In genomic region chr6:73233202-73233726, GRCm38 (mm10) we compare ENCODE assay signal across 12 mouse cellular contexts. TPM values are rescaled to one million over a fixed set of nuclear protein-coding genes. Genes with fewer than 3 reads are reported as not detected.
DNase-seq lines count a peak whose midpoint lies in the region; ATAC-seq and TF ChIP-seq lines count a peak whose summit lies in the region.
"Had no signal": no experiment of that assay in that cellular context is flagged by ENCODE, and none has a peak within 500 bp of the region (broad histone marks: within the 10 kb centered on the region; RNA-seq: fewer than 3 reads in every experiment).

No protein-coding gene starts in this region.

- no peak for TF ChIP-seq POLR2A in ES-Bruce4 (IDR thresholded peaks at IDR 0.05; ENCODE audit: insufficient read depth, low read length)
- no peak for TF ChIP-seq POLR2A in brain, embryonic 14.5 days (IDR thresholded peaks at IDR 0.05; ENCODE audit: borderline replicate concordance, extremely low read depth, insufficient read depth, insufficient read length, poor library complexity, severe bottlenecking)

- no peak for TF ChIP-seq EP300 in lung, postnatal 0 days (IDR thresholded peaks at IDR 0.05)
- TF ChIP-seq EP300 in ES-Bruce4 (IDR thresholded peaks at IDR 0.05; ENCODE audit: insufficient read depth, low read depth, low read length): no peak

- 90% methylated on average over 6 of the region's 6 CpGs for WGBS in lung, postnatal 0 days

- no peaks in the 10 kb centered on the region for H3K27me3 ChIP-seq in lung, postnatal 0 days (replicated peaks; ENCODE audit: insufficient read depth, low read length)
- no peaks in the 10 kb centered on the region for H3K27me3 ChIP-seq in ES-Bruce4 (ENCODE audit: control insufficient read depth, insufficient read depth, low read length, poor library complexity, severe bottlenecking)
- H3K27me3 ChIP-seq: neural tube, embryonic 12.5 days had no signal

- H3K9me3 ChIP-seq in lung, postnatal 0 days (ENCODE audit: low read length): no peaks in the 10 kb centered on the region
- peaks cover 25% of the 10 kb centered on the region for H3K9me3 ChIP-seq in ES-Bruce4 (replicated peaks; ENCODE audit: control insufficient read depth, insufficient read depth, low read length, poor library complexity, severe bottlenecking)
- H3K9me3 ChIP-seq: neural tube, embryonic 12.5 days had no signal

- DNase-seq in lung, postnatal 0 days (ENCODE audit: low spot score): no peak
- DNase-seq in lung, postnatal 25 days (ENCODE audit: low spot score): no peak
- DNase-seq in brain, embryonic 14.5 days (ENCODE audit: low read depth): no peak
- DNase-seq in cerebellum, postnatal 36 days: no peak
- no peak for DNase-seq in heart, postnatal 10 days
- no peak for DNase-seq in adrenal gland, postnatal 4 days (ENCODE audit: low spot score in 2 of 2)
- DNase-seq: adrenal gland, postnatal 36 days; heart, postnatal 14 days; layer of hippocampus, adult 9-11 months had no signal

- peak; percentile 50 for TF ChIP-seq CTCF in lung, postnatal 0 days (IDR thresholded peaks at IDR 0.05)
- peak; percentile 9 for TF ChIP-seq CTCF in ES-Bruce4 (IDR thresholded peaks at IDR 0.05; ENCODE audit: low read depth, low read length)
- 0 out of 2 replicates have a peak, but pooled peaks have one; percentile 9 for TF ChIP-seq CTCF in brain, embryonic 14.5 days (IDR thresholded peaks at IDR 0.05; ENCODE audit: borderline replicate concordance, extremely low read depth, insufficient read depth, insufficient read length)

- no peak overlapping the region for H3K9ac ChIP-seq in lung, postnatal 0 days (replicated peaks; ENCODE audit: low read depth)
- no peak overlapping the region for H3K9ac ChIP-seq in ES-Bruce4 (ENCODE audit: low read depth, poor library complexity, severe bottlenecking)
- H3K9ac ChIP-seq: neural tube, embryonic 12.5 days had no signal

- H3K4me3 ChIP-seq in lung, postnatal 0 days (ENCODE audit: low read depth, low read length): no peak overlapping the region
- no peak overlapping the region for H3K4me3 ChIP-seq in ES-Bruce4 (ENCODE audit: low read depth, low read length)
- H3K4me3 ChIP-seq: neural tube, embryonic 12.5 days had no signal

- ATAC-seq in lung, postnatal 0 days: no peak
- ATAC-seq in monocyte, adult 5-6 weeks (replicated peaks; ENCODE audit: insufficient number of reproducible peaks, low FRiP score, low TSS enrichment, poor library complexity, severe bottlenecking): peak; percentile 66; the same call in 1 of the 2 replicates

- no peak overlapping the region for H3K4me2 ChIP-seq in lung, postnatal 0 days (replicated peaks; ENCODE audit: low read depth, low read length)
- H3K4me2 ChIP-seq: neural tube, embryonic 12.5 days had no signal

- no peaks in the 10 kb centered on the region for H3K36me3 ChIP-seq in lung, postnatal 0 days (ENCODE audit: insufficient read depth, low read length)
- H3K36me3 ChIP-seq in ES-Bruce4 (ENCODE audit: control insufficient read depth, insufficient read depth, low read length, poor library complexity, severe bottlenecking): no peaks in the 10 kb centered on the region
- H3K36me3 ChIP-seq: neural tube, embryonic 12.5 days had no signal

- H3K4me1 ChIP-seq in lung, postnatal 0 days (ENCODE audit: insufficient read depth, low read depth, low read length): no peaks in the 10 kb centered on the region
- no peaks in the 10 kb centered on the region for H3K4me1 ChIP-seq in ES-Bruce4 (ENCODE audit: control insufficient read depth, insufficient read depth, low read length)
- H3K4me1 ChIP-seq: neural tube, embryonic 12.5 days had no signal

- intact Hi-C loops in heart, postnatal 10 days (cut with DNase I): no loop called here

- H3K27ac ChIP-seq in lung, postnatal 0 days (ENCODE audit: low read length): no peak overlapping the region
- peak overlapping the region; percentile 47 for H3K27ac ChIP-seq in ES-Bruce4 (ENCODE audit: insufficient read depth, low read length)
- H3K27ac ChIP-seq: neural tube, embryonic 12.5 days had no signal

RNA-seq across cellular contexts. Expression of gene Dnah6, which starts 11.8 kb away (rescaled TPM):
- polyA plus RNA-seq in lung, postnatal 0 days (2015; fragmentation: Nextera tagmentation; extraction: Ambion mirVana): 0.95 and 1.0 TPM in 2 replicates
- not detected in 2 replicates for polyA plus RNA-seq in ES-Bruce4 (2011; ENCODE audit: insufficient read depth, insufficient read length, low read depth, missing spikeins)
- 0.42 and 1.0 TPM in 2 replicates for polyA plus RNA-seq in brain, embryonic 14.5 days (2012; rRNA removed)
- 0.10 TPM in 1 of 3 replicates, not detected in the others for total RNA-seq in monocyte, adult 5-6 weeks (2017)
- under 1 TPM; 0.41 to 0.50 TPM for total RNA-seq in heart, postnatal 10 days (2021)
- total RNA-seq in adrenal gland, postnatal 4 days (2021): under 1 TPM; 0.08 to 0.11 TPM

RNA-seq across cellular contexts. Expression of gene Suclg1, which starts 14.9 kb away (rescaled TPM):
- 126 and 140 TPM in 2 replicates for polyA plus RNA-seq in lung, postnatal 0 days (2015; fragmentation: Nextera tagmentation; extraction: Ambion mirVana)
- 122 and 131 TPM in 2 replicates for polyA plus RNA-seq in ES-Bruce4 (2011; ENCODE audit: insufficient read depth, insufficient read length, low read depth, missing spikeins)
- 89.7 and 105 TPM in 2 replicates for polyA plus RNA-seq in brain, embryonic 14.5 days (2012; rRNA removed)
- total RNA-seq in monocyte, adult 5-6 weeks (2017): 75.1 to 96.6 TPM (median 85.6 TPM) in 3 replicates
- 100 to 1,000 TPM; 501 to 522 TPM for total RNA-seq in heart, postnatal 10 days (2021)
- 100 to 1,000 TPM; 245 to 281 TPM for total RNA-seq in adrenal gland, postnatal 4 days (2021)
